Mouse (Mus musculus) ES-Bruce4 (cell line): Measurements from ENCODE around the gene Exoc4.

Source experiments
- CTCF ChIP-seq: IDR thresholded peaks from one replicate; pipeline ENCODE4 v1.8.1; 2011; ENCODE audit warnings: low read depth, low read length
- EP300 ChIP-seq: IDR thresholded peaks from 2 replicates; pipeline ENCODE4 v1.6.1; 2011; ENCODE audit warnings: low read depth, low read length; ENCODE audit not compliant: insufficient read depth
- POLR2A ChIP-seq: IDR thresholded peaks from one replicate; pipeline ENCODE4 v1.8.1; 2011; ENCODE audit warnings: low read length; ENCODE audit not compliant: insufficient read depth

DNA sequence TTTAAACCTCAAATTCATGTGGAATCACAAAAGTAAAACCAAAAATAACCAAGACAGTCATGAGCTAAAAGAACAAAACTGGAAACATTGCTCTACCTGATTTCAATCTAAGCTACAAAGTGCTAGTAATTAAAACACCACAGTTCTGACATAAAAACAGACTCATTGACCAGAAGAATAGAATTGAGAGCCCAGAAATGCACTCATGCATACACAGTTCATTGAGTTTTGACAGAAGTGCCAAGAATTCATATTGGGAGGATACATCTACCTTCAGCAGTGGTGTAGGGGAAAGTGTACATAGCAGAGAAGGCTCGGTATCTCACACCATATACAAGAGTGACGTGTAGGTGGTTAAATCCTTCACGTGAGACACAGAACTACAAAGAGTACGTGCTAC is 580.4 kb downstream of the Exoc4 start:
- TF ChIP-seq CTCF = no peak
- TF ChIP-seq EP300 = no peak
- TF ChIP-seq POLR2A = no peak
